Mouse (Mus musculus) retina, adult 2 months (tissue): ENCODE results near the gene Eea1.
"Not testable (repeated sequence)": the region's sequence is repeated elsewhere in the genome, so short reads cannot be mapped to it uniquely, and the experiment has no call there.

Source experiments
- DNase-seq: peaks from one replicate; pipeline ENCODE4 v3.0.0-alpha.2; 2012; ENCODE audit warnings: low read depth, low spot score

Gene Eea1

DNA sequence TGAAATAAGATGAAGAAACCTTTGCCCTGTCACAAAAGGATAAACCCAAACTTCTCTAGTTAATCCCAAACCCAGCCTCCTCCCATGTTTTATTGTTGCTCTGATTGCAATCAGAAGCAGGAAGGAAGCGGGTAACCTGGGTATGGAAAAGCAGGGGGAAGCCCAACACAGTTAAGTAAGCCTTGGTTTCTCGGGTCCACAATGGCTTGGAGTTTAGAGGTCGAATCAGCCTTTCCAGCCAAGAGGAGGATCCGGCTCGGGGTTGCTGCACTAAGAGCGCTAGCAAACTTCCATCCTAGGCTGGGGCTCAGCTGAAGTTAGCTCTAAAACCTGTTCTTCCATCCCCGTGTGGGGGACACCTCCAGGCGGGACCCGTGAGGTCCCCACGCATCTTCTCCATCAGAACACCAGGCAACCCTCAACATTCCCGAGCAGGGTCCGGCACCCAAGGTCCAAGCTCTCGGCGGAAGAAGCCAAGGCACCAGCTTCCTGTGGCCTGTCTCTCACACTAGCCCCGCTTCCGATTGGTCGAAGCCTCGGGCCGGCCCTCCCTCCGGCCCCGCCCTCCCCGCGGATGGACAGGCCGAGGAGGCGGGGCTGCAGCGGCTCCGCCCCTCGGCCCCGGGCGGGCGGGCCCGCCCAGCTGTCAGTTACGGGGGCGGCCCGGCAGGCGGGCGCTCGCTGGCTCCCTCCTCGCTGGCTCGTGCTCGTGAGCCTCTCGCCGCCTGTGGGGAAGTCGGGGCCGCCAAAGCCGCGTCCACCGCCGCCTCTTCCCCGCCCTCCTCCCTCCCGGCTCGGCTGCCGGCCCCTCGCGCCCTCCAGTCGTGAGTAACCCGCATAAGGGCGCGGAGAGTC is at the start of gene Eea1:
TSS of gene Eea1 (plus strand) at position 605 of the 855 bp plus-strand sequence.
- peak; percentile 82 for DNase-seq

DNA sequence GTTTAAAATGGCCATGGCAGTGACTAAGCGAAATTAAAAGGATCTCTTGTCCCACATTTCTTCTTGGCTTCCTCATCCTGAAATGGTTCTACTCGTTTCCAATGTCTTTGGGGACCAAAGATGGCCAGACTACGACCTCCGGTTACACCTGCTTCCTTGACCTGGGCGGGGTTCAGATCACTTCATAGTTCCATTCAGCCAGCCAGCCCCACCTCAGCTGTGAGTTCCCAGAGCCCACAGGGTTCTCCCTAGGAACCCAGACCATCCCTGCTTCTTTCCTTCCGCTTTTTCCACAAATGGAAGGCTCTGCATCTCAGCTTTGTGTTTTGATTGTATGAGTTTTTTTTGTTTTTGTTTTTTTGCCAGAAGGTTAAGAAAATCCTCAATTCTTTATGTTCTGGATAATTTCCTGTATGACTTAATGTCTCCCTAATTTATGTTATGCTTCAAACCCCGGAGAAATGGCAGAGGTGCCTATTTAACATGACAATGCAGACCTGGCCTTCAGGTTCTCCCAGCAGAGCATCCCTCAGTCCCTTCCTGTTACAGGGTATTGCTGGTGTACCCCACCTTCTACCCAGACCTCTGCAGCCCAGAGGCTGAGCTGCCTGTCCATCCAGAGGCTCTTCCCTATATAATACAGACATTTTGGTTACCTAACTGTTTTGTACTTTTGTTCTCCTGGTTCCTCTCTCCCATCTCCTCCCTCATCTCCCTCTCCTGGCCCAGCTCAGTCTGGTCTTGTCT is 49.1 kb upstream of the Eea1 start:
- no peak for DNase-seq

DNA sequence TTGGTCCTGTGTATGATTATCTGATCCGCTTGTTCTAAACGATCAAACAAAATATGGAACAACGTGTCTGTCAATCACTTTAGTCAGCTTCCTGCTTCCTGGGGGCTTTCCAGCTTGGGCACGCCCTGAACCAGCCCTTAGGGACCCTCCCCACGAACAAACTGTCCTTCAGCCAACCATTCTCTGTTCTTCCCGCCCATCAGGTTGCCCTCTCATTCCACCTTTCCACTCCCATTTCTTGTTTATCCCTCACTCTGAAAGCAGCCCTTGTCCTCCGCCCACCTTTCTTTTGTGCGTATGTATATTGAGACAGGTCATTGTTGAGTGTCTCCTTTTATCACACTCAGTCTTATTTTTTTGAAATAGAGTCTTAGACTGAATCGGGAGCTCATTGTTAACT is 48.3 kb upstream of the Eea1 start:
- no peak for DNase-seq

DNA sequence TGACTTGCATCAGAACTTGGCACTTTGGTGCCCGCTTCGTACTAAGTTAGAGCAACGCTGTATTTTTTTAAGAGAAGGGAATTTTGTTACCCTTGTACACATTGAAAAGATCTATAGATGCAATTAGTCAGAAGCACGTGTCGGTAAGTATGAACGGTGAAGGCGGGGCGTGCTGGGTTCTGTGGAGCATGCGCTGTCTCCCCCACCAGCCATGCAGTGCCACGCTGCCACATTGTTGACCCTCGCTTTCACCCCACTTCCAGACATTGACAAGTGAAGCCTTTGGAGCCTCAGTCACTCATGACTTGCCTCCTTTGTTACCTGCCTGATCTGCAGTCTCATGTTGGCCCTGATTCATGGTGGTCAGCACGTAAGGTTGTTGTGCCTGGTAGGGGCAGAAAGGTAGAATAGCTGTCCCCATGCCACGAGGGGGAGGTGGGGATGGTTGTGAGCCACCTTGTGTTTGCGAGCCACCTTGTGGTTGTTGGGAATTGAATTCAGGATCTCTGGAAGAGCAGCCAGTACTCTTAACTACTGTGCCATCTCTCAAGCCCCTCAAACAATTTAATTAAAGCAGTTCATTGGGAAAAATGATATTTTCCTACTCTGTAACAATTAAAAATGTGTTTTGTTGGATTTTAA is 47.0 kb upstream of the Eea1 start:
- no peak for DNase-seq

DNA sequence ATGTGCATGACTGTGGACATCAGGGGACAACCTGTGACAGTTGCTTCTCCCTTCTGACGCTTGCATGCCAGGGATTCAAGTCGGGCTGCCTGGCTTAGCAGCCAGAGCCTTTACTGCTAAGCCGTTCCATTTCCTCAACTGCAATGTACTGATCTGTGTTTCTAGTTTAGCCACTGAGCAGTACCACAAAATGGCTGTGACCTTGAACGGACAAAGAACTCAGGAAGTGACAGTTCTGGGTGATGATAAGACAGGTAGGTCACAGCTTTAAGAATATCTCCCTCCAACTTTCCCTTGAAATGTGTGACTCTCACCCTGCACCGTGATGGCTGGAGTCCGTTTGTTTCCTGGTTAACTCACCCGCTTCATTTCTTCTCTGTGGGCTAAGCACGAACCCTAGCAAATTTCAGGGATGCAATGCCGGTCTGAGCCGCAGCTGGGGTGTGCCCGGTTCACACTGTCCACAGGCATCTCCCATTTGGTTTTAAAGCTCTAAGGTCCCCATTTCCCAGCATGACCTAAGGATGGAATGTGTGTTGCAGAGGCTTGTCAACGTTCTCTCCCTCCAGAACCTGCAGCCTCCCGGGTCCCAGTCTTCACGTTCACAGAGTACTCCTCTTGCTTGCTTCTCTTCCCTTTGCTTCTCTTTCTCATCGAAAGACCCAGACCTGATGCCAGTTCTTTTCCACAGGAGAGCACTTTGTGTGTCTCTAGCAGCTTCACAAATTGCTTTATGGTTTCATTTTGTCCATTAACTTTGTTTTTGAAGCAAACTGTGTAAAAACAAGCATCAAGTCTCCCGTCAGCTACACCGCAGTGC is 46.2 kb upstream of the Eea1 start:
- no peak for DNase-seq

DNA sequence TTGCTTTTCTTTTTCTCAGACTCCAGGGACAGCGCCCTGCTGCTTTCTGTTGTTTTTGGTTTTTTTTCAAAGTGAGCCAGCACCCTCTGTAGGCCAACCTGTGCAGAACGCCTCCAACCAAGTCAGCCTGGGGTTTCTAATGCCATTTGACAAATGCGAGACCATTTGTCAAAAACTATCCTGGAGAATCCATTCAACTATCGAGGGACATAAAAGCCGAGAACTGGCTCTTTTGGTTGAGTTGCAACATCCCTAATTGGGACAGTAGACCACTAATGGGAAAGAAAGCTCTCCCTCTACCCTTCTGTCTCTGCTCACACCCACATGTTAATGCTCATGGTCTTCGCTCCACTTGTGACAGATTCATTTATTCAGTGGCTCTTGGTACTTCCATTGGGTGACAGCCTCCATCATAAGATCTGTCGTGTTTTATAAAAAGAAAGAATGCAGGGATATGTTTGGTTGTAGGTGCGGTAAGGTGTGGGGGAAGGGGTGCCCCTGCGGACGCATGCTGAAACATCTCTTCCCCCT is 45.5 kb upstream of the Eea1 start:
- DNase-seq = no peak

DNA sequence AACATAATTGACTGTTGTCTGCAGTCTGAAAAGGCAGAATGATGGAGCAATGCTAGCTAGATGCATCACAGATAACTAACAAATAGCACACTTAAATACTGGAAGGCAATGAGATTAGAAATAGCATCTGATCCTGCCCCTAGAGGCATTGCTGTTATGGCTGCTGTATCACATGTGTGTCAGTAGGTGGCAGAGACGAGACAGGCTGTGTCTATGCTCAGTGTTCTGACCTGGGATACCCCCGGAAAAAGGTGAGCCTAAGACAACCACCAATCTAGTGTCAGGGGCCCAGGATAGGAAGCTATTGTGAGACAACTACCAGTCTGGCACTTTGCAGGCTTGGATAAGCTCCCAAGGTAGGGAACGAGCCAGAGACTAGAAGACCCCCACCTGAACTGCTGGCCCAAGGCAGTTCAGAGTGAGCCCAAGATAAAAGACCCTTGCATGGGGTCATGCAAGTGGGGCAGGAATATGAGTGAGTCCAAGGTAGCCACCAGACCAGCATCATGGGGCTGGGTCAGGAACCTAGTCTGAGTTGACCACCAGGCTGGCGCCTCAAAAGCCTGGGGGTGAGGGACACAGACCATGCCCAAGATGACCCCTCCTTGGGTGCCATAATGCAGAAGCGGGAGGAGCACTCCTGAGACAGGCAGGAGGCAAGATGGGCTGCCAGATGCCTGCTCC is 41.8 kb upstream of the Eea1 start:
- no peak for DNase-seq

DNA sequence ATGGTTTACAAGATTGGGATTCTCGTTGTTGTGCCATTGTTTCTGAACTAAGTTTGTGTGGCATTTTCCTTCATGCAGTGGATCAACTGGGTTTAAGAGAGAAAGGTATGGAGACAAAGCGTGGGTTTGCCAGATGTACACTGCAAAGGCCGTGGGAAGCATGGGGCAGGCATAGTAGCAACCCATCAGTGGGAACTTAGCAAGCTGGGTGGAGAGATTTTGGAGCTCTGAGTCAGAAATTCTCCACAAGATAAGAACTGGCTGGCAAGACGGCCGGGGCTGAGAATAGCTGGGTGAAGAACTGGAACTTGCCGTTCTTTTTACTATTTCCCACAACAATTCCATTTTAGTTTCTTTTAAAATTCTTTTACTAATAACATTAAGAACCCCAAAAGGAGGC is 35.8 kb upstream of the Eea1 start:
- DNase-seq = no peak

DNA sequence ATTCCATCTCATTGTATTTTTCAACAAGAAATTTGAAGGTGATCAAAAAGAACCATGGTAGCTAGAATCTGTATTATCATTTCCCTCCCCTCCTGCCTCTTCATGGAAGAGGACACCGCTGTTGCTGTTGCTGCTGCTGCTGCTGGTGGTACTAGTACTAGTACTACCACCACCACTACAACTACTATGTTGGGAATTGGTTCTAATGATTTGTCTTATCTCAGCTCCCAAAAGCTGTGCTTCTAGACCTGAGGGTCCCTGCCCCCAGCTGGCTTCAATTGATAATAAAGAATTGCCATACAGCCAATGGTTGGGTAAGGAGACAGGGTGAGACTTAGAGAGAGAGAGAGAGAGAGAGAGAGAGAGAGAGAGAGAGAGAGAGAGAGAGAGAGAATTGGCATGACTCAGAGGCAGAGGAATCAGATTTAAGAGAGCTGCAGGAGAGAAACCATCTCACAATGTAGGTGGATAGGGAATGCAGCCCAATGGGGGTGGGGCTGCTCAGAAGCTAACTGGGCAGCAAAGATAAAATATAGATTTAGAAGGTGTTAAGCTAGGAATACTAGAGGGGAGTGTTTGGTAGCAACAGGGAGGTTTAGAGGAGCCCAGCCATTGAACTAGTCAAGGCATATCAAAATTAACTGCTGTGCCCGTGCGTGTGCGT is 31.1 kb upstream of the Eea1 start:
- no peak for DNase-seq

DNA sequence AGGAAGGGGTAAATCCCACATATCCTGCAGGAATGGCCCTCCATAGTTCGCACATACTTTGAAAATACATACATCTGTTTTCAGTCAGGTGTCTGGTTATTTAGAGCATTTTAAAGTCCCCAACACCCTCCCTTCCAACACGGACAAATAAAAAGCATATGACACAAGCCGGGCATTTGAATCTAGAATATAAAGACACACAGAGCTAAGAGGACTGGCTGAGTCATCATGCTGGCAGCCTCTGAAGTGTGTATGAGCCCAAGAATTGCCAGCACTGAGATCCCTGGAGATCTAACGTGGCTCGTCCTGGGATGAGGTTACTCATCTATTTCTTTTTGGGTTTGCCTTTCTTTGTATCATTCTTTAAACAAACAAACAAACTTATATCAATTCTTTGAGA is 29.4 kb upstream of the Eea1 start:
- DNase-seq = no peak

DNA sequence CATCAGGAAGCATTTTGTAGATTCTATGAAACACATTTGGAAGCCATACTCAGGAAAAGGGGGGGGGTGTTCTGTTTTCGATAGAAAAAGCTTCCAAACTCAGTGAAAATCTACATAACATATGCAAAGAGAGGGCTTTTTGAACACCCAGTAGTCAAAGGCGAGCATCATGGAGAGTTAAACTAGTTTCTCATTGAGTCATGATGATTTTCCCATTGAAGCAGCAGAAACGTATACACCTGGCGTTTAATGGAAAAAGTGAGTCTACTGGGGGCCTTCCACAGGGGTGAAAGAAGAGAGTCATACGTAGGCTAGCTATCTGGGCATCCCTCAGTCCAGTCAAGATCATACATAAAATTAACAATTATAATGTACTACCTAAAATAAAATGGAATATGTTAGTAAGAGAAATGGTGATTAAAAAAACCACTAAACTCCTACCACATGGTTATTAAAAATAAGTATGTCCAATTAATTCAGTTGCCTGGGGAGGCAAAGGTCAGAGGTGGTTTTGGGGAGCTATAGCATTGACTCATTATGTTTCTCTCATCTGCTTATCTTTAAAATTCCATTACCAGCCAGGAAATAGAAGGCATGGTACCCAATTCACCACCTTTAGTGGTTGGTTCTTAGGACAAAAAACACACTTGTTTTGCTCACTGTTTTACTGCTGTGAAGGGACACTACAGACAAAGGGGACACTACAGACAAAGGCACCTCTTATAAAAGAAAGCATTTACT is 25.8 kb upstream of the Eea1 start:
- DNase-seq = no peak

DNA sequence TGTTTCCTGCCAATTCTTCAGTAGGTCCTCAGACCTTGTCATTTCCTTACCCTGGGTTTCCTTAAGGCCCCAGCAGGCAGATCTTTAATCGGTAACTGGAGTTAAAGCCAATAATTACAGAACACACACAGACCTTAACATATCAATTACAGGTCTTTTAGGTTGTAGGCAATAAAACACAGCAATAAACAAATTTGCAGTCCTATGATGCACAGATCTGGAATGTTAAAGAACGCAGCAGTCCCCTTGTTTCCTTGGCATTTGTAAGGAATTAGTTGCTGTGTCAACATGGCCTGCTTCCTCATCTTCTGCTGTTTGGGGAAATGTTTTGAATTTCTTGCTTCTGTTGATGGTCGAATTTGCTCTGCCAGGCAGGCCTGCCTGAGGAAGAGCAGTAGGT is 21.7 kb upstream of the Eea1 start:
- no peak for DNase-seq

DNA sequence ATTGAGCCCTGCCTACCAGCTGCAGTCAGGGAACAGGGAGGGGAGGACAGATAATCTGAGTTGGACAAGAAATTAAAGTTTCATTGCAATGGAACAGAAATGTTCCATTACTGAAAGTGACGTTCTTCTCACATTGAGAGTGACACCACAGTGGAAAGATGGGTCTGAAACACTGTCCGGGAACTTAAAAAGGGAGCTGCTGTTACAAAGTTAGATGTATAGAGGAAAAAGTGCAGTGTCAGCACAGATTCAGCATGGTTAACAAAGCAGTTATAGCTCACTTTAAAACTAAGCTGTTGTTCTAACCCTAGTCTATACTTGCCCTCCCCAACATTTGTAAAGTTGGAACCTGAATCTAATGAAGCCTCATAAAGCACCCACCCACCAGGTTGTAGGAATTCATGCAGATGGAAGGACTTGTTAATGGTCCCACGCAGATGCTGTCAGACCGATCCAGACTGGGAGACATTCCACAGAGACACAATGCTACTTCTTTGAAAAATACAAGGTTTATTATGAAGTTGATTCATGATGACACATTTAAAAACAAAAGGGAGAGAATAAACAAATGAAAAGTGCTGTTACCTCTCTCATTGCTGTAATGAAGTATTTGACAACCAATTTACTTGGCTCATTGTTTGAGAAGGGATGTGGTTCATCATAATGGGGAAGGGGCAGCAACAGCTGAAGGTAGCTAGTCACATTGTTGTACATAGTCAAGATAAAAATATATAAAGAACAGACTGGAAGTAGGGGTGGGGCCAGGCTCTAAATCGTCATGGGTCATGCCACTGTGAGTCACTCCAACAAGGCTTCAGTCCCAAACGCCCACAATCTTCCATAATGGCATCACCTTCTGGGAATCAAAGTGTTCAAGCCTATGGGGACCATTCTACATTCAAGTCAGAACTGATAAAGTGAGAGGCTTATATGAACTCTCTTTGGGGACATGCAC is 16.9 kb upstream of the Eea1 start:
- DNase-seq = no peak

DNA sequence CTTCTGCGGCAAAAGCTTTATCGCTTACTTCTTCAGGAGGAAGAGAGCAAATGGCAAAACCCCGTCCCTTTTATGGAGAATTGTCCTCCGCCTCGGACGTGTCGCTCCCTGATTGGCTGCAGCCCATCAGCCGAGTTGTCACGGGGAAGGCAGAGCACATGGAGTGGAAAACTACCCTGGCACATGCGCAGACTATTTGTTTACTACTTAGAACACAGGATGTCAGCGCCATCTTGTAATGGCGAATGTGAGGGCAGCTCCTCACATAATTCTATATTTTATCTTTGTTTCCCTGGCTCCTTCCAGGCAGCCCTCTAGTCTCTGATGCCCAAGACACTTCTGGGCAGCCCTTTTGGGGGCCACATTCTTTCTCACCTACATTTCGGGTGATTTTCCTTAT is 6.8 kb upstream of the Eea1 start:
- DNase-seq = not testable (repeated sequence)

DNA sequence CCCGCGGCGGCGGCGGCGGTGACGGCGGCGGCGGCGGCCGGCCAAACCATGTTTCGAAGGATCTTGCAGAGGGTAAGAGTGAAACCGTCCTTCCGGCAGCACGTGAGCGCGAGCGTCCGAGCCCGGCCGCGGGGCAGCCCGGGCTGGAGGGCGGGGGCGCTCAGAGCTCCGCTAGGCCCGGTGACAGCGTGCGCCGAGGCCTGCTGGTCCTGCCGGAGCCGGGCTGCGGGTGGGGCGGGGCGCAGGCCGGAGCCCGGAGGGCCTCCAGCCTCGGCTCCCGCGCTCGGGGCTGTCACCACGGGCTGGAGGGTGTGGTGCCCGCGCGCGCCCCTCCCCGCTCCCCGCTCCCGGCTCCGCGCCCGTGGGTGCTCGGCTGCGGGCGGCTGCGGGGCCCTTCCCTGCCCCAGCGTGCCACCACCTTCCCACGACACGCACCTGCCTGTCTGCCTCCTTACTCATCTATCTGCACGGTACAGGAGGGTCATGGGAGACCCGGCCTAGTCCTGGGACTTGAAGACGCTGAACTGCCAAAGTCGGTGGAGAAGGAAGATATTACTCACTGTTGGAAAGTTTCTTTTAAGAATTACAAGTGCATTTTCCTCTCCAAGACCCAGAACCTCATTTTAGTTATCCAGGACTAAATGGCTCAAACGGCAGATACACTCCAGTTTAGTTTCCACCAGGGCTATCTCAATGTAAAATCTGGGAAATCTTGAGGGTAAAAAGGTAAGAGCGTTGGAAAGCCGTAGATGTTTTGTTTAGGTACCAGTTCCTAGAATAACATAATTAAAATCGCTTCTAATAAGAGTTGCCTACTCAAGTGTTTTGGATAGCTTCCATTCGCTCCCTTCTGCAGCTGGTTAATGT is 684 bp downstream of the Eea1 start:
- DNase-seq = no peak

DNA sequence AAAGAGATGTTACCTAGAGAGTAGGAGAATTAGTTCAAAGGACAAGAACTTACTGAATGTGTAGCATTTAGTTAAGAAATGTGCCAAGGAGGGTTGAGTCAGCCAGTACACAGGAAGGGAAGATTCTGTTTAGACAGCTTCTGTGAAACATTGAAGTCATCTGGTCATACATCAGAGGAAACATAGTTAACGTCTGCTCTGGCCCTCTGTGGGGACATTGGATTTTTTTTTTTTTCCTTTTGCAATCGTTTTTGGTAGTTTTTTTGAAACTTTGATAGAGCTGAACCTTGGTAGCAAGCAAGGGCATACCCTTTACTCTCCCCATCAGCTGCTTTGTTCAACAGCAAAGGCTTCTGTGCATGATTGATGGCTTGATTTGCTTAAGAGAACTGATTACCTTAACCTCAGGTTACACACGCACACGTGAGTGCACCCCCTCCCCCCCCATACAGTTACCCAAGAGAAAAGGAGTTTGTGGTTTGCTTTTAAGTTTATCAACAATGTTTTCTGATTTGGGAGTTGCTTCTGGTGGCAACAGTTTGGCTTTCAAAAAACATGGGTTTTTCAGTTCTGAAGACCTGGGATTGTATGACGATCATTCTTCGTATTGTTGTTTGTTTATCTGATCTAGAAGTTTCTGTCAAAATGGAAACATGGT is 1.4 kb downstream of the Eea1 start:
- DNase-seq = no peak

DNA sequence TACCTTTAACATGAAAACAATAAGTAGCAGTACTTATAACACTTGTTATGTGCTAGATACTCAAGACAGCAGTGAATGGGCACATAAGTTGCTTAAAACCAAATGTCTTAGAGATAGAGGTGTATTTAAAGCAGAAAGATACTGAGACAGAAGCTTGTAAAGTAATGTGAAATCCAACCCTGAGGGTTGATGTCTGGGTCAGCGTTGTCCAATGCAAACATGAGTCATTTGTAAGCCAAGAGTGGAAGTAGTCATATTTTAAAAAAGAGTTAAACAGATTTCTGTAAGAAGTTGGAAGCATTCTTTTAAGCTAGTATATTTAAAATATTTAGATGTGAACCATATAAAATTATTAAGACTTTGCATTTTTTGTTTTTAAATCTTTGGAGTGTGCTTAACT is 4.6 kb downstream of the Eea1 start:
- DNase-seq = no peak
